Mouse (Mus musculus): ENCODE results near the gene Smim8.

Gene Smim8

GRCm38 (mm10) chr4:34719421-34719820, 58.8 kb downstream of the Smim8 start:
- DNase-seq = no peak

All from kidney, adult 11 months (tissue).